Mouse (Mus musculus) embryonic facial prominence, embryonic 14.5 days (tissue): ENCODE measurements at regions not wholly inside any gene's neighbourhood (a gene's known extent, or its start where the extent isn't known, plus 50 kb on each side); places are given as distances from the start of the nearest gene placed in this dataset.

Experiments
- ATAC-seq: fragments of 200-750 bp; cut with Nextera tagmentation; 2 replicates; pipeline ENCODE4 v1.8.0; 2017; ENCODE audit warnings: low read depth, moderate number of reproducible peaks, moderate TSS enrichment
- DNase-seq: peaks from one replicate; pipeline ENCODE4 v3.0.0-alpha.2; 2015; ENCODE audit warnings: low spot score
- H3K27ac ChIP-seq: fragments of 300-500 bp; sonication (generic); replicated peaks from 2 replicates; pipeline ENCODE4 v1.5.1; 2014; ENCODE audit warnings: low read depth, mild to moderate bottlenecking, low read length, moderate library complexity
- H3K27me3 ChIP-seq: fragments of 300-500 bp; sonication (generic); replicated peaks from 2 replicates; pipeline ENCODE4 v1.6.1; 2014; ENCODE audit warnings: low read length; ENCODE audit not compliant: control insufficient read depth, insufficient read depth
- H3K36me3 ChIP-seq: fragments of 300-500 bp; sonication (generic); 2 replicates; pipeline ENCODE4 v1.6.1; 2014; ENCODE audit warnings: low read length, mixed read lengths; ENCODE audit not compliant: control insufficient read depth, insufficient read depth
- H3K4me1 ChIP-seq: fragments of 300-500 bp; sonication (generic); 2 replicates; pipeline ENCODE4 v1.6.1; 2014; ENCODE audit warnings: antibody characterized with exemption, low read length; ENCODE audit not compliant: control insufficient read depth, insufficient read depth
- H3K4me2 ChIP-seq: fragments of 300-500 bp; sonication (generic); 2 replicates; pipeline ENCODE4 v1.6.1; 2014; ENCODE audit warnings: low read depth, mild to moderate bottlenecking, low read length, moderate library complexity, mixed read lengths
- H3K4me3 ChIP-seq: fragments of 300-500 bp; sonication (generic); 2 replicates; pipeline ENCODE4 v1.5.1; 2014; ENCODE audit warnings: low read depth, mild to moderate bottlenecking, low read length
- H3K9ac ChIP-seq: fragments of 300-500 bp; sonication (generic); 2 replicates; pipeline ENCODE4 v1.6.1; 2014; ENCODE audit warnings: low read depth, mild to moderate bottlenecking, low read length, moderate library complexity, mixed read lengths
- H3K9me3 ChIP-seq: fragments of 300-500 bp; sonication (generic); 2 replicates; pipeline ENCODE4 v1.6.1; 2016; ENCODE audit warnings: low read length; ENCODE audit not compliant: control insufficient read depth
- WGBS: fragments of 180-500 bp; shearing (Covaris S2); extraction: QIAGEN DNeasy Blood & Tissue Kit; methylation state at CpG from one replicate; pipeline ENCODE4 v1.1.7; 2014; 5-methylcytosine and 5-hydroxymethylcytosine counted together

DNA sequence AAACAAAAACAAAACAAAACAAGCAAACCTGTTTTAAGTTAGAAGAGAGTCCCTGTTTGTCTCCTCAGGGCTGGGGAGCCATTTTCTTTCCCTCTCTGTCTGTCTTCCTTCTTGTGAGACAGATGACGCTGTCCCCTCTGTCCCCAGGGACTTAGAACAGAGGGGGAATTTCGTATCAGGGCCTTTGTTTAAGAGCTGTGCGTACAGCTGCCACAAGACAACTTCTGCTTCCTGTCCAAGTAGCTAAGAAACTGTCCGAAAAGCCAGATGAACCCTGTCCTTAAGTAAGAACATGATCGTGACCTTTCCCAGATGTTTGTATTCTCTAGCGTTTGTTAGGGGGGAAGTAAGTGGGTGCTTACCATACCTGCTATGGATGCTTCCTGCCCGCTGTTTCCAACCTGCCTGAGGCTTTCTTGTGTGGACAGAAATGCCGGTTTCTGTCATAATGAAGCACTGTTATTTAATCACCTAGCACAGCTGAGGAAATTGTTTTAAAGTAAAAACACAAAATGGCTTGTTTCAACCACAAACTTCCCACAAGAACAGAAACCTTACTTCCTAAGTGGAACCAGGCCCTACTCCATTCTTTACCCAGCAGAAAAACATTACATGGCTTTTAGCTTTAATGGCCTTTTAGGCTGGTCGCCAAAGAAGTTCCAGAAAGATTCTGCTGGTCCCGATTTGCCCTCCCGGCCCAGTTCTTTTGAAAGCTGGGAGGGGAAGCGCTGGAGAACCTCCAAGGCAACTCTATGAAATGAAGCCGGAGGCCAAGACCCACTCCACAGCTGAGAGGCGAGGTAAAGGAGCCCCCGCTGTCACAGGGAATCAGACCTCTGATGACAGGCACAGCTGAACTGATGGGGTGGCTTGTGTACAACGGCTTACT, 144.3 kb downstream of the Tex36 start:
- peak; percentile 92 for DNase-seq
- Histone ChIP-seq H3K9ac (peak overlapping the region; percentile 22; the same call in 1 of the 2 replicates), H3K27me3 (no peaks in the 10 kb centered on the region), H3K36me3 (no peaks in the 10 kb centered on the region), H3K4me1 (peaks cover 17% of the 10 kb centered on the region; the same call in 1 of the 2 replicates), H3K4me2 (peak overlapping the region; percentile 25; the same call in 1 of the 2 replicates), H3K4me3 (no peak overlapping the region), H3K27ac (peak overlapping the region; percentile 86), H3K9me3 (no peaks in the 10 kb centered on the region)
- WGBS, result 23% methylated on average over 16 of the region's 16 CpGs
- ATAC-seq, result peak; percentile 71

GRCm38 (mm10) chr7:133450246-133450645, 151.7 kb downstream of the Tex36 start:
- ATAC-seq, result no peak
- no peak overlapping the region for H3K4me3 ChIP-seq
- H3K4me1 ChIP-seq, result no peaks in the 10 kb centered on the region
- no peak overlapping the region for H3K9ac ChIP-seq
- H3K27ac ChIP-seq, result no peak overlapping the region
- no peaks in the 10 kb centered on the region for H3K9me3 ChIP-seq
- no peak for DNase-seq
- no peaks in the 10 kb centered on the region for H3K36me3 ChIP-seq
- 71% methylated on average over 7 of the region's 7 CpGs for WGBS
- no peak overlapping the region for H3K4me2 ChIP-seq
- no peaks in the 10 kb centered on the region for H3K27me3 ChIP-seq

DNA sequence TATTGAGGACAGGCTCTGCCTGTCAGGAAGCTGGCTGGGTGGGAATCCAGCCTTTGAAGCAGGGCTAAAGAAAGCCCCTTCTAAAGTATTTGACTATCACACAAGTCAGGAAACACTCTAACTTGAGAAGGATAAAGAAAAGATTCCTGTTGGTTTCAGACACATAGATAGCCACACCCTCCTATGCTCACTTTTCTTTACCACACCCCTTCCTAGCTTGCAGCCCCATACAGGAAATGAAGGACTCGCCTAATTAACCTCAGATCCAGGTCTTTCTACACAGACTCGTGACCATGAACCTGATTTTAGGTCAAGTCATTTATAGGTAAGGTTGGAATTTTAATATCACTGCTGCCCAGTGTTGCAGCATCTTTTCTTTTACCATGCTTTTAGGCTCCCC, 154.9 kb downstream of the Tex36 start:
- DNase-seq (no peak), ATAC-seq (no peak)
- Histone ChIP-seq H3K9me3 (no peaks in the 10 kb centered on the region), H3K9ac (no peak overlapping the region), H3K36me3 (no peaks in the 10 kb centered on the region), H3K27ac (no peak overlapping the region), H3K4me1 (no peaks in the 10 kb centered on the region), H3K27me3 (no peaks in the 10 kb centered on the region), H3K4me2 (no peak overlapping the region), H3K4me3 (no peak overlapping the region)
- WGBS, result 18% methylated on average over 2 of the region's 2 CpGs

- ATAC-seq, result no peak
- H3K36me3 ChIP-seq, result no peaks in the 10 kb centered on the region
Observed at GRCm38 (mm10) chr7:133441661-133442060, 160.3 kb downstream of the Tex36 start.

GRCm38 (mm10) chr7:133441169-133441568, 160.8 kb downstream of the Tex36 start:
- Histone ChIP-seq H3K9ac (0 out of 2 replicates have a peak overlapping the region, but pooled peaks have one; percentile 30), H3K36me3 (no peaks in the 10 kb centered on the region), H3K27me3 (no peaks in the 10 kb centered on the region), H3K4me1 (peaks cover 18% of the 10 kb centered on the region), H3K27ac (peak overlapping the region; percentile 33), H3K9me3 (no peaks in the 10 kb centered on the region), H3K4me3 (no peak overlapping the region), H3K4me2 (peak overlapping the region; percentile 28)
- no peak for ATAC-seq
- DNase-seq, result no peak
- WGBS, result 61% methylated on average over 6 of the region's 6 CpGs

More at GRCm38 (mm10) chr7:133441661-133442060, 160.3 kb downstream of the Tex36 start:
- no peak for DNase-seq
- H3K4me3 ChIP-seq, result no peak overlapping the region
- 23% methylated on average over 4 of the region's 4 CpGs for WGBS
- H3K9me3 ChIP-seq, result no peaks in the 10 kb centered on the region
- no peaks in the 10 kb centered on the region for H3K27me3 ChIP-seq
- no peak overlapping the region for H3K27ac ChIP-seq
- H3K4me1 ChIP-seq, result peaks cover 18% of the 10 kb centered on the region
- H3K4me2 ChIP-seq, result no peak overlapping the region
- no peak overlapping the region for H3K9ac ChIP-seq

DNA sequence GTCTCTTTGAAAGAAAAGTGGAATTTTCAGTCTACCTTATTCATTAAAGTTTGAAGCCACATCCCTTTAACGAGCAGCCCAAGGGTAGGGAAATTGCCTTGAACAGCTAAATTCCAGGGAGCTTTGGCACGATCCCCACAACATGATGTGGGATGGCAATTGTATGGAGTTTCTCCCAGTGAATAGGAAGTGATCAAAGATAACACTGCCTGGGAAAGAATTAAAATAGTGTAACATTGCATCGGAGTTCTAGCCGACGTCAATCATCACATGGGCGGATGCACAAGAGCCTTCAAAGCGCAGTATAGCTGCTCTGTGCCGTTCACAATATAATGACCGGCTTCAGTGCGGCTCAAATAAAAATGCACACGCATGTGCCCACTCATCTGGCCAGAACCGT, 161.2 kb downstream of the Tex36 start:
- H3K4me3 ChIP-seq, result no peak overlapping the region

GRCm38 (mm10) chr7:133440086-133440485, 161.9 kb downstream of the Tex36 start:
- no peak for ATAC-seq

More for the DNA sequence above, 161.2 kb downstream of the Tex36 start:
- Histone ChIP-seq H3K27me3 (no peaks in the 10 kb centered on the region), H3K36me3 (no peaks in the 10 kb centered on the region), H3K4me1 (peaks cover 18% of the 10 kb centered on the region), H3K9me3 (no peaks in the 10 kb centered on the region), H3K27ac (peak overlapping the region; percentile 33; the same call in 1 of the 2 replicates), H3K4me2 (peak overlapping the region; percentile 28), H3K9ac (no peak overlapping the region)
- no peak for ATAC-seq
- DNase-seq, result peak; percentile 69
- WGBS, result 35% methylated on average over 12 of the region's 12 CpGs

DNA sequence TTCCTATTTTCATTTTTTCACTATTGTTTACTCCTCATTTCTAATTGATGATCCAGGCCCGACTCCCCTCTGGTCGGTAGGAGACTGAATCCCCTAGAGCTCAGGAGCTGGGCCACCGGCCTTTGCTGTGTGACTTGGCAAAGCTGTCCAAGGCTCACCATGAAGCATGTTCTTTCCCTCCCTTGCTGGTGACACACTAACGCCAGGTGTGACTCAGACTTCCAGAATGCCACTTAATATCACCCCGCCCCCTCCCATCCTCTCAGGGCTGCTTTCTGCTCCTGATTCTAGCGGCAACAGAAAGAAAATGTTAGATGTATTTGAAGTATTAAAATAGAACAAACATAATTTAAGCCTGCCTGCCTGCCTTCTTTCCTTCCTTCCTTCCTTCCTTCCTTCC, 163.3 kb downstream of the Tex36 start:
- Histone ChIP-seq H3K27me3 (no peaks in the 10 kb centered on the region), H3K4me1 (peaks cover 18% of the 10 kb centered on the region), H3K9me3 (no peaks in the 10 kb centered on the region), H3K27ac (no peak overlapping the region), H3K9ac (no peak overlapping the region), H3K4me3 (no peak overlapping the region), H3K4me2 (no peak overlapping the region), H3K36me3 (no peaks in the 10 kb centered on the region)
- ATAC-seq (no peak), DNase-seq (no peak)
- 43% methylated on average over 6 of the region's 6 CpGs for WGBS

More at GRCm38 (mm10) chr7:133440086-133440485, 161.9 kb downstream of the Tex36 start:
- 74% methylated on average over 6 of the region's 6 CpGs for WGBS
- DNase-seq, result no peak
- no peak overlapping the region for H3K4me2 ChIP-seq
- no peaks in the 10 kb centered on the region for H3K36me3 ChIP-seq
- no peak overlapping the region for H3K4me3 ChIP-seq
- no peaks in the 10 kb centered on the region for H3K27me3 ChIP-seq
- peaks cover 18% of the 10 kb centered on the region for H3K4me1 ChIP-seq
- no peaks in the 10 kb centered on the region for H3K9me3 ChIP-seq
- 0 out of 2 replicates have a peak overlapping the region, but pooled peaks have one; percentile 5 for H3K27ac ChIP-seq
- no peak overlapping the region for H3K9ac ChIP-seq
